Comparison of ENCODE assay signal across 8 mouse cellular contexts in the genomic region with DNA sequence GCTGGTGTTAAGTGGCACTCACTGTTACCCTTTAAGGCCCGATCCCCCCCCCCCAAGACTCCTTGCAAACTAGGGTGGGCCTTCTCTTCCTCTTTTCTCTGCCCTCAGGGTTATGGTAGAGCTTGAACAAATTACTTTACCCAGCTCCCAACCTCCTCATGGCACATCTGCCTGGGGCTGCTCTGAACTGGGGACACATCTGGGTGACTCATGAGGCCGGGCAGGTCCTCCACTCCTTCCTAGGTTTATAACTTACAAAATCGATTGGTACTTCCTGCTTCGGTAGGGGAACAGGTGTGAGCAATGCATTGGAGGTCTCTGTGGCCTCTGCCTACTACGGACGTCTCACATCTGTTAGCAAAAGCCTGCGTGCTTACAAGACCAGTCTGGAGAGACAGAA. TPM values are rescaled to one million over a fixed set of nuclear protein-coding genes. Genes with fewer than 3 reads are reported as not detected.
DNase-seq lines count a peak whose midpoint lies in the region; ATAC-seq and TF ChIP-seq lines count a peak whose summit lies in the region.

No protein-coding gene starts in this region.

- H3ac ChIP-seq in myocyte (ENCODE audit: control insufficient read depth, insufficient read length) = no peak overlapping the region

- intact Hi-C loops in gastrocnemius, postnatal 36 days (cut with DNase I) = no loop called here
- intact Hi-C loops in left cerebral cortex, postnatal 10 days (cut with DNase I) = no loop called here

- 44% methylated on average over 7 of the region's 7 CpGs for WGBS in kidney, embryonic 16.5 days
- 78% methylated on average over 7 of the region's 7 CpGs for WGBS in embryonic facial prominence, embryonic 11.5 days
- WGBS in hindbrain, embryonic 16.5 days = 74% methylated on average over 7 of the region's 7 CpGs

- peaks cover 82% of the 10 kb centered on the region for H3K4me1 ChIP-seq in kidney, embryonic 16.5 days (ENCODE audit: insufficient read depth, low read length)
- peaks cover 3% of the 10 kb centered on the region for H3K4me1 ChIP-seq in embryonic facial prominence, embryonic 11.5 days (ENCODE audit: control insufficient read depth, insufficient read depth, low read length)
- peaks cover 65% of the 10 kb centered on the region for H3K4me1 ChIP-seq in hindbrain, embryonic 16.5 days (ENCODE audit: control insufficient read depth, insufficient read depth, low read depth, low read length)

- H3K79me2 ChIP-seq in myocyte (ENCODE audit: control insufficient read depth, insufficient read depth) = peaks cover 77% of the 10 kb centered on the region

- peak overlapping the region; percentile 93 for H3K4me2 ChIP-seq in kidney, embryonic 16.5 days (replicated peaks; ENCODE audit: low read depth, low read length)
- peak overlapping the region; percentile 96; the same call in 1 of the 2 replicates for H3K4me2 ChIP-seq in embryonic facial prominence, embryonic 11.5 days (ENCODE audit: low read depth, low read length)
- peak overlapping the region; percentile 84 for H3K4me2 ChIP-seq in hindbrain, embryonic 16.5 days (ENCODE audit: low read length)
- H3K4me2 ChIP-seq in myocyte (ENCODE audit: low read depth) = peak overlapping the region; percentile 94

- no peak for TF ChIP-seq POLR2A in myocyte (IDR thresholded peaks at IDR 0.05; ENCODE audit: insufficient read length, low read depth)

- peak overlapping the region; percentile 35; the same call in 1 of the 2 replicates for H3K9ac ChIP-seq in kidney, embryonic 16.5 days (replicated peaks; ENCODE audit: low read length)
- no peak overlapping the region for H3K9ac ChIP-seq in embryonic facial prominence, embryonic 11.5 days (replicated peaks; ENCODE audit: low read length)
- peak overlapping the region; percentile 20; the same call in 1 of the 2 replicates for H3K9ac ChIP-seq in hindbrain, embryonic 16.5 days (ENCODE audit: low read depth, low read length)

- DNase-seq in kidney, postnatal 10 days = no peak
- no peak for DNase-seq in embryonic facial prominence, embryonic 11.5 days (ENCODE audit: low spot score)
- no peak for DNase-seq in adrenal gland, adult 8-10 months
- no peak for DNase-seq in gastrocnemius, postnatal 36 days
- no peak for DNase-seq in left cerebral cortex, postnatal 10 days (ENCODE audit: extremely low spot score in 1 of 2, low spot score in 2 of 2)

- ATAC-seq in kidney, embryonic 16.5 days (ENCODE audit: low FRiP score, low TSS enrichment) = no peak
- no peak for ATAC-seq in embryonic facial prominence, embryonic 11.5 days (replicated peaks; ENCODE audit: insufficient number of reproducible peaks, low FRiP score, low TSS enrichment, low read depth)
- ATAC-seq in hindbrain, embryonic 16.5 days = no peak

- no peak overlapping the region for H3K27ac ChIP-seq in kidney, embryonic 16.5 days (ENCODE audit: low read length)
- no peak overlapping the region for H3K27ac ChIP-seq in embryonic facial prominence, embryonic 11.5 days (replicated peaks; ENCODE audit: low read depth, low read length)
- no peak overlapping the region for H3K27ac ChIP-seq in hindbrain, embryonic 16.5 days (ENCODE audit: low read depth, low read length)

- H3K27me3 ChIP-seq in kidney, embryonic 16.5 days (ENCODE audit: insufficient read depth, low read length) = no peaks in the 10 kb centered on the region
- H3K27me3 ChIP-seq in embryonic facial prominence, embryonic 11.5 days (ENCODE audit: control insufficient read depth, insufficient read depth, low read length) = peaks cover 6% of the 10 kb centered on the region; the same call in 1 of the 2 replicates
- no peaks in the 10 kb centered on the region; the same call in 1 of the 2 replicates for H3K27me3 ChIP-seq in hindbrain, embryonic 16.5 days (replicated peaks; ENCODE audit: control insufficient read depth, insufficient read depth, low read length)
- no peaks in the 10 kb centered on the region for H3K27me3 ChIP-seq in myocyte (ENCODE audit: control insufficient read depth, insufficient read depth, insufficient read length)

- H3K36me3 ChIP-seq in kidney, embryonic 16.5 days (ENCODE audit: insufficient read depth, low read length) = peaks cover 3% of the 10 kb centered on the region; the same call in 1 of the 2 replicates
- no peaks in the 10 kb centered on the region for H3K36me3 ChIP-seq in embryonic facial prominence, embryonic 11.5 days (replicated peaks; ENCODE audit: control insufficient read depth, insufficient read depth, low read depth, low read length)
- H3K36me3 ChIP-seq in hindbrain, embryonic 16.5 days (ENCODE audit: control insufficient read depth, insufficient read depth, low read length) = no peaks in the 10 kb centered on the region
- H3K36me3 ChIP-seq in myocyte (ENCODE audit: control insufficient read depth, insufficient read depth) = peaks cover 5% of the 10 kb centered on the region

- H3K9me3 ChIP-seq in kidney, embryonic 16.5 days (ENCODE audit: low read length) = no peaks in the 10 kb centered on the region
- H3K9me3 ChIP-seq in embryonic facial prominence, embryonic 11.5 days (replicated peaks; ENCODE audit: control insufficient read depth, low read length) = no peaks in the 10 kb centered on the region
- no peaks in the 10 kb centered on the region for H3K9me3 ChIP-seq in hindbrain, embryonic 16.5 days (ENCODE audit: control insufficient read depth, low read length)

- peak overlapping the region; percentile 83 for H3K4me3 ChIP-seq in kidney, embryonic 16.5 days (ENCODE audit: low read length)
- no peak overlapping the region for H3K4me3 ChIP-seq in embryonic facial prominence, embryonic 11.5 days (ENCODE audit: low read depth, low read length)
- peak overlapping the region; percentile 88 for H3K4me3 ChIP-seq in hindbrain, embryonic 16.5 days (ENCODE audit: low read length)
- peak overlapping the region; percentile 98 for H3K4me3 ChIP-seq in myocyte

TF ChIP-seq in myocyte, 11 proteins besides CTCF, POLR2A, EP300 and RAD21:
- TF ChIP-seq MYOG (IDR thresholded peaks at IDR 0.05; ENCODE audit: control insufficient read depth in 1 of 3, insufficient read depth in 1 of 3, insufficient read length in 2 of 3, low read depth in 2 of 3) (no peak), CEBPB (IDR thresholded peaks at IDR 0.05; ENCODE audit: insufficient read depth, poor library complexity, severe bottlenecking) (no peak), TCF3 (IDR thresholded peaks at IDR 0.05; ENCODE audit: insufficient read length, low read depth) (no peak)

RNA-seq across cellular contexts. Expression of a gene that starts 3.0 kb away (rescaled TPM):
- 8.0 and 8.5 TPM in 2 replicates for polyA plus RNA-seq in kidney, embryonic 16.5 days (2015; fragmentation: Nextera tagmentation; extraction: Ambion mirVana)
- 10.5 and 10.9 TPM in 2 replicates for polyA plus RNA-seq in embryonic facial prominence, embryonic 11.5 days (2014; fragmentation: Nextera tagmentation; extraction: Ambion mirVana)
- polyA plus RNA-seq in hindbrain, embryonic 16.5 days (2015; fragmentation: Nextera tagmentation; extraction: Ambion mirVana) = 9.5 and 11.7 TPM in 2 replicates
- 66.6 TPM for polyA plus RNA-seq in myocyte (2012; fragmentation: generic; extraction: Trizol)
- total RNA-seq in adrenal gland, adult 8-10 months (2022) = 100 to 1,000 TPM in 2 of 4 experiments, 10 to 100 TPM in 2; 70.2 to 122 (median 96.6) TPM
- total RNA-seq in gastrocnemius, postnatal 36 days (2021) = 10 to 100 TPM; 18.4 to 22.2 TPM
- 10 to 100 TPM; 87.9 to 89.2 TPM for total RNA-seq in left cerebral cortex, postnatal 10 days (2021)
